Mouse (Mus musculus): ENCODE measurements around the gene Rnf180.

DNA sequence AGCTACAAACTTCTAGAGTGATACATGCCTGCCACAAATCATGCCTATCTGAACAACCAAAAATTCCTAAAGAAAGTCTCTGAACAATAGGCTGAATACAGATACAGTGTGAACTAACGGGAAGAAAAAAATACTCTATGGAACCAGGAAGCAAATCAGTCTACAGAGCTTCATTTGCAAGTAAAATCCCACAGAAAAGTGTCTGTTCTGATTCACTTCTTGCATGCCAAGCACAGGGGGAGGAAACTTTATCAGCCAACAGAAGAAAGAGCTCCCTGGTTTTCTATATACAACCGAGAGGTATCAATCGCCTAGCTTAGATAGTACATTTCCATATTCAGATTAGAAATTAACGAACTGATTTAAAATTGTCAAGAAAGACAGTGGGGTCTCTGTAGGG, 43.8 kb downstream of the Rnf180 start:
- no peak for TF ChIP-seq CTCF (IDR thresholded peaks at IDR 0.05)
- no peak for TF ChIP-seq EP300 (IDR thresholded peaks at IDR 0.05)

Data from lung, postnatal 0 days (tissue).